Mouse (Mus musculus): ENCODE data around the gene Gnai3. TPM values are rescaled to one million over a fixed set of nuclear protein-coding genes. Genes with fewer than 3 reads are reported as not detected.
A peak's percentile ranks its signal among the peaks of the same experiment; 100 is the strongest.

Gnai3 gene
- polyA plus RNA-seq, 1 experiment from 2014 or later = 171 TPM

DNA sequence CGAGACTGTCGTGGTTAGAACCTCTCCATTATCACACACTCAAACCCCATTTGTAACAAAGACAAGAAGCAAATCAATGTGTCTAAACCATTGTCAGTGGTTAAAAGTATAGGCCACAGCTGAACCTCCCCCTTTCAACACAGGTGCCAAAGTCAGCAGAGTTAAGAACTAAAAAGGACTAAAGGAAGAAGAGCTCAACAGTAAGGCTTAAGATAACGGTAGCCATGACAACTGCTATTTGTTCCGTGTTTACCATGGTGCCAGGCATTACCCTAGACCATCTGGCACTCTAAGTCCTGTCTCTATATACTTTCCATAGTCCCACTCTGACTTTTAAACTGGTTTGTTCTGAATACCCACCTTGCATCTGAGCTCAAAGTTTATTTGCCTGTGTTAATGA, 33.3 kb downstream of the Gnai3 start:
- Histone ChIP-seq H3K9ac (ENCODE audit: low read length) (no peak overlapping the region), H3K4me1 (replicated peaks; ENCODE audit: control insufficient read depth, insufficient read depth, low read length) (no peaks in the 10 kb centered on the region), H3K27ac (ENCODE audit: low read depth) (no peak overlapping the region), H3K27me3 (replicated peaks; ENCODE audit: control insufficient read depth, insufficient read depth, low read length) (no peaks in the 10 kb centered on the region), H3K4me3 (ENCODE audit: low read depth, low read length) (no peak overlapping the region), H3K36me3 (ENCODE audit: control insufficient read depth, insufficient read depth, low read length) (peaks cover 96% of the 10 kb centered on the region), H3K9me3 (ENCODE audit: control insufficient read depth, low read length) (no peaks in the 10 kb centered on the region), H3K4me2 (ENCODE audit: low read length) (no peak overlapping the region)
- ATAC-seq (replicated peaks; ENCODE audit: low FRiP score, low TSS enrichment, low read depth) (no peak), DNase-seq (ENCODE audit: low spot score) (no peak)
- 88% methylated on average over 4 of the region's 4 CpGs for WGBS

DNA sequence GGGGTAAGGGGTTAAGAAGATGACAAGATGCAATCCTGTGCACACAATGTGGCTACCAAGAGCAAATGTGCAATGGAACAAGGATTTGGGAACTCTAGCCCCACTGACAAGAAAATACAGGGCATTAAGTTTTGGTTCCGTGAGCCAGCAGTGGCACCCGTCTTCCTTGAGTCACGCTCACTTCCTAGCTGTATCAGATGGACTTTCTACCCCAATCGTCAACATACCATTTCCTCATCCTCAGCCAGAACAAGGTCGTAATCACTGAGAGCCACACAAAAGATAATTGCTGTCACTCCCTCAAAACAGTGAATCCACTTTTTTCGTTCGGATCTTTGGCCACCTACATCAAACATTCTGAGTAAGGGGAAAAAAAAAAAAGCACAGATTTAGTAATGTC, 33.7 kb downstream of the Gnai3 start:
- 78% methylated on average over 7 of the region's 7 CpGs for WGBS

DNA sequence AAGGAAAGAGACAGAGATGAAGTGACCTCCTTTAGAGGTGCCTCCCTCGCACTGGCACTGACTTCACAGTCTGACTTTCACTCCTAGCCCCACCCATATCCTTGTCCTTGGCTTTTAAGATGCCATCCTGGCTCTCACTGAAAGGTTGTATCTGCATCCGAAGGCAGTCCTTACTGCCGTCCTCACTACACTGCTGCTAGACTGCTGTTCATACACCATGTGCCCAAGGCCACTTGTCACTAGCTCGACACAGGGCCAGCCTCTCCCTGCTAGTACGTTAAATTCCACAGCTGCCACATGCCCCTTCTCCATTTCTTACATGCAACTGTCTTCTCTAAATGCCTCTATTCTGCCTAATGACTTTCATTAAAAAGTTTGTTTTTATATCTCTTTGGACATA, 34.6 kb downstream of the Gnai3 start:
- ATAC-seq (replicated peaks; ENCODE audit: low FRiP score, low TSS enrichment, low read depth) (no peak), DNase-seq (ENCODE audit: low spot score) (no peak)
- Histone ChIP-seq H3K4me1 (replicated peaks; ENCODE audit: control insufficient read depth, insufficient read depth, low read length) (no peaks in the 10 kb centered on the region), H3K4me3 (ENCODE audit: low read depth, low read length) (no peak overlapping the region), H3K4me2 (ENCODE audit: low read length) (no peak overlapping the region), H3K27ac (ENCODE audit: low read depth) (no peak overlapping the region), H3K36me3 (ENCODE audit: control insufficient read depth, insufficient read depth, low read length) (peaks cover 93% of the 10 kb centered on the region), H3K9me3 (ENCODE audit: control insufficient read depth, low read length) (no peaks in the 10 kb centered on the region), H3K9ac (ENCODE audit: low read length) (no peak overlapping the region), H3K27me3 (replicated peaks; ENCODE audit: control insufficient read depth, insufficient read depth, low read length) (no peaks in the 10 kb centered on the region)
- 92% methylated on average over 5 of the region's 5 CpGs for WGBS

More for the DNA sequence above, 33.7 kb downstream of the Gnai3 start:
- H3K4me3 ChIP-seq (ENCODE audit: low read depth, low read length) = no peak overlapping the region
- peaks cover 95% of the 10 kb centered on the region for H3K36me3 ChIP-seq (ENCODE audit: control insufficient read depth, insufficient read depth, low read length)
- no peak overlapping the region for H3K27ac ChIP-seq (ENCODE audit: low read depth)
- DNase-seq (ENCODE audit: low spot score) (no peak), ATAC-seq (replicated peaks; ENCODE audit: low FRiP score, low TSS enrichment, low read depth) (no peak)
- H3K27me3 ChIP-seq (replicated peaks; ENCODE audit: control insufficient read depth, insufficient read depth, low read length) = no peaks in the 10 kb centered on the region
- no peak overlapping the region for H3K4me2 ChIP-seq (ENCODE audit: low read length)
- H3K9me3 ChIP-seq (ENCODE audit: control insufficient read depth, low read length) = no peaks in the 10 kb centered on the region
- H3K9ac ChIP-seq (ENCODE audit: low read length) = no peak overlapping the region
- no peaks in the 10 kb centered on the region for H3K4me1 ChIP-seq (replicated peaks; ENCODE audit: control insufficient read depth, insufficient read depth, low read length)

DNA sequence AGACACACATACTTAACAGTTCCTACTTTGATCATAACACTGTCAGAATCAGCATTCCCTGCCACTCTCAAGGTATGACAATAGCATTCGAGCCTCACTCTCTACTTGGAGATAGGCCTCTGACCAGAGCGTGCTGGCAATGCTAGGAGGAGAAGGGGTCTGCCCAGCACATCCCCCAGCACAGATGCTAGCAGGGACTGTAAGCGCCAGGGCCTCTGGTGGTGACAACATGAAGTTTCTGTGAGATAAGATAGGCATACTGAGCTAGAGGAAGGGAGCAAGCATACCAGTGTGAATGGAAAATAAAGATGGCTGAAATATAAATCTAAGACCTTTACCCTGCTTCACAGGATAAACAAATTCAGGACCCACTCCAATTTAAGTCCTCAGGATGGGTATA, 40.7 kb downstream of the Gnai3 start:
- peaks cover 53% of the 10 kb centered on the region for H3K36me3 ChIP-seq (ENCODE audit: control insufficient read depth, insufficient read depth, low read length)
- no peaks in the 10 kb centered on the region for H3K9me3 ChIP-seq (ENCODE audit: control insufficient read depth, low read length)
- H3K4me2 ChIP-seq (ENCODE audit: low read length) = no peak overlapping the region
- WGBS = 85% methylated on average over 3 of the region's 3 CpGs
- DNase-seq (ENCODE audit: low spot score) = peak; percentile 47
- no peaks in the 10 kb centered on the region for H3K27me3 ChIP-seq (replicated peaks; ENCODE audit: control insufficient read depth, insufficient read depth, low read length)
- H3K4me1 ChIP-seq (replicated peaks; ENCODE audit: control insufficient read depth, insufficient read depth, low read length) = no peaks in the 10 kb centered on the region
- H3K27ac ChIP-seq (ENCODE audit: low read depth) = no peak overlapping the region
- no peak for ATAC-seq (replicated peaks; ENCODE audit: low FRiP score, low TSS enrichment, low read depth)
- H3K4me3 ChIP-seq (ENCODE audit: low read depth, low read length) = no peak overlapping the region
- H3K9ac ChIP-seq (ENCODE audit: low read length) = no peak overlapping the region

DNA sequence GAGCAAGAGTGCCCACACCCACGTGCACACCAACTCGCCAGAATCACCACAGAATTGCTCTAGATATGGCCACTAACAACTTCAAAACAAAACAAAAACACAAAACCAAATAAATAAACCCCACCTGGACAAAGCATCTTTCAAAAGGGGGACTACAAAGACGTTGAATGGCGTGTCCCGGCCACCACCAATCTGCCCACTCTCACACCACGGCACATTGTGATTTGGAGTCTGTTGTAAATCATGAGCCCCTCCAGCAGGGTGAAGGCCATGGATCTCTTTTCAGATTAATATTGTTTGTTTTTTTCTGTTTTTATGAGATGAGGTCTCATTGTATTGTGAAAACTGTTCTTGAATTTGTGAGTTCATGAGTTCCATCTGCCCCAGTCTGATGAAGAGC, 43.9 kb downstream of the Gnai3 start:
- Histone ChIP-seq H3K27me3 (replicated peaks; ENCODE audit: control insufficient read depth, insufficient read depth, low read length) (no peaks in the 10 kb centered on the region), H3K9me3 (ENCODE audit: control insufficient read depth, low read length) (no peaks in the 10 kb centered on the region), H3K4me2 (ENCODE audit: low read length) (no peak overlapping the region), H3K4me3 (ENCODE audit: low read depth, low read length) (no peak overlapping the region), H3K27ac (ENCODE audit: low read depth) (no peak overlapping the region), H3K4me1 (replicated peaks; ENCODE audit: control insufficient read depth, insufficient read depth, low read length) (no peaks in the 10 kb centered on the region), H3K36me3 (ENCODE audit: control insufficient read depth, insufficient read depth, low read length) (peaks cover 24% of the 10 kb centered on the region), H3K9ac (ENCODE audit: low read length) (no peak overlapping the region)
- ATAC-seq (replicated peaks; ENCODE audit: low FRiP score, low TSS enrichment, low read depth) = no peak
- DNase-seq (ENCODE audit: low spot score) = peak; percentile 21
- 87% methylated on average over 6 of the region's 6 CpGs for WGBS

DNA sequence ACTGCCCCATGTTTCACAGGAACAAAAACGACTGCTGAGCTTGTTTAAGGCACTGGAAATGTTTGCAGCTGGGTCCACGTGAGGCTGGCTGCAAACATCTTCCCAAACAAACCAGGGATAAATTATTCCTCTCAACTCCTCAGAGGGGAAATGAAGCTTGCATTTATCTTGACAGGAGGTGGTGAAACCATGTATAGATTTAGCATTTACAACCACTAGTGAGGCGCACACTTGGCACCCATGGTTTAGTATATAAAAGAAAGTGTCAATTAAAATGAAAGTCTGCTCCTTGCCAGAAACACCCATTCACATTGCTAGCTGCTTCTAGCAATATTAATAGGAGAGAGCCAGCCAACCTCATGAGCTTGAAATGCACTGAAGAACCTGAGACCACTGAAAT, 44.4 kb downstream of the Gnai3 start:
- Histone ChIP-seq H3K4me1 (replicated peaks; ENCODE audit: control insufficient read depth, insufficient read depth, low read length) (no peaks in the 10 kb centered on the region), H3K9me3 (ENCODE audit: control insufficient read depth, low read length) (no peaks in the 10 kb centered on the region), H3K4me2 (ENCODE audit: low read length) (no peak overlapping the region), H3K9ac (ENCODE audit: low read length) (no peak overlapping the region), H3K27me3 (replicated peaks; ENCODE audit: control insufficient read depth, insufficient read depth, low read length) (no peaks in the 10 kb centered on the region), H3K27ac (ENCODE audit: low read depth) (no peak overlapping the region), H3K4me3 (ENCODE audit: low read depth, low read length) (no peak overlapping the region), H3K36me3 (ENCODE audit: control insufficient read depth, insufficient read depth, low read length) (peaks cover 21% of the 10 kb centered on the region)
- no peak for ATAC-seq (replicated peaks; ENCODE audit: low FRiP score, low TSS enrichment, low read depth)
- WGBS = 39% methylated on average over 3 of the region's 3 CpGs
- DNase-seq (ENCODE audit: low spot score) = no peak

DNA sequence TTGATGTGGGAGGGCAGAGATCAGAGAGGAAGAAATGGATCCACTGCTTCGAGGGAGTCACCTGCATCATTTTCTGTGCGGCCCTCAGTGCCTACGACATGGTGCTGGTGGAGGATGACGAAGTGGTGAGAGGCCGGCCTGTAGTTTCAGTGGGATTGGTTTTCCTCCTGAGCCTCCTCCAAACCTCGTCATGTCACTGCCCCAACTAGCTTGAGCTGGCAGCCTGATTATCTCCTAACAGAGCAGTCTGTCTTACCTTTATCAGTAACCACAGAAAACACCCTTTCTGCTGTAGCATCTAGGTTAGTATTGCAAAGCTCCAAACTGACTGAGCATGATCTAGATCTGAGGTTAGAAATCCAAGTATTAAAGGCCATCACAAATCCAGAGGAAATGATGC, 47.6 kb downstream of the Gnai3 start:
- Histone ChIP-seq H3K27me3 (replicated peaks; ENCODE audit: control insufficient read depth, insufficient read depth, low read length) (no peaks in the 10 kb centered on the region), H3K9me3 (ENCODE audit: control insufficient read depth, low read length) (no peaks in the 10 kb centered on the region), H3K4me1 (replicated peaks; ENCODE audit: control insufficient read depth, insufficient read depth, low read length) (no peaks in the 10 kb centered on the region), H3K27ac (ENCODE audit: low read depth) (no peak overlapping the region), H3K9ac (ENCODE audit: low read length) (no peak overlapping the region), H3K36me3 (ENCODE audit: control insufficient read depth, insufficient read depth, low read length) (no peaks in the 10 kb centered on the region), H3K4me2 (ENCODE audit: low read length) (no peak overlapping the region), H3K4me3 (ENCODE audit: low read depth, low read length) (no peak overlapping the region)
- WGBS = 77% methylated on average over 6 of the region's 6 CpGs
- DNase-seq (ENCODE audit: low spot score) (no peak), ATAC-seq (replicated peaks; ENCODE audit: low FRiP score, low TSS enrichment, low read depth) (no peak)

DNA sequence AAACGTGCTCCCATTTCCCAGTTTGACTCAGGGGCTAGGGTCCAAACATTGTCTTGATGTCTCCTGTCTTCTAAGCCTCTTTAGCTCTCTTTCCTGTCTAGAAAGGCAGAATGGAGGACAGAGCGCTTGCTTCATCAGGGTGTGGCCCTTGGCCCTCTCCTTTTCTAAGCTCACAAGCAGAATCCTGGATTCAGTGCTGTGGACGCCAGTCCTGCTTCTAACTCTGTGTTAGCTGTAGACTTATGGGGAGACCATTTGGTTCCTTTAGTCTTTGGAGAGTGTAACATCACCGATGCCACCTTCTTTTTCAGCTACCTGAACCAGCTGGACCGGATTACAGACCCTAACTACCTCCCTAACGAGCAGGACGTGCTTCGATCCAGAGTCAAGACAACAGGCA, 48.3 kb downstream of the Gnai3 start:
- Histone ChIP-seq H3K4me3 (ENCODE audit: low read depth, low read length) (no peak overlapping the region), H3K4me2 (ENCODE audit: low read length) (no peak overlapping the region), H3K4me1 (replicated peaks; ENCODE audit: control insufficient read depth, insufficient read depth, low read length) (no peaks in the 10 kb centered on the region), H3K36me3 (ENCODE audit: control insufficient read depth, insufficient read depth, low read length) (no peaks in the 10 kb centered on the region), H3K27me3 (replicated peaks; ENCODE audit: control insufficient read depth, insufficient read depth, low read length) (no peaks in the 10 kb centered on the region), H3K27ac (ENCODE audit: low read depth) (no peak overlapping the region), H3K9ac (ENCODE audit: low read length) (no peak overlapping the region), H3K9me3 (ENCODE audit: control insufficient read depth, low read length) (no peaks in the 10 kb centered on the region)
- ATAC-seq (replicated peaks; ENCODE audit: low FRiP score, low TSS enrichment, low read depth) (no peak), DNase-seq (ENCODE audit: low spot score) (no peak)
- WGBS = 87% methylated on average over 8 of the region's 8 CpGs

DNA sequence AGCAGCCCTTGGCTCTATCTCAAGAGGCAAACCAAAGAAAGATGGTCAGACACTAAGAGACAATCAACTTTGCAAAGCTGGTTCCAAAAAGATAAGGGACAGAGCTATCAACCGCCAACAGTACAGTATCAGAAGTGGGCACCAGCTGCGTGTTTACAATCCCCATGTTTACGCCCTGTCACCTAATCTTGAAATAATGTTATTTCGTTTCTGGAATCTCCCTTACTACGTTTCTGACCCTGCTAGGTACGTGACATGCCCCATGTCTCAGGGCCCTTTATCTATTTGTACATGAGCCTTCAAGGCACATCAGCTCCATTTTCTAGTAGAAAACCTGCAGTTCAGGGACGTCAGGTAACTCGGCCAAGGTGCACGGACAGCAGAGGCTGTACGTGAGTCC, 49.2 kb downstream of the Gnai3 start:
- Histone ChIP-seq H3K4me2 (ENCODE audit: low read length) (no peak overlapping the region), H3K4me3 (ENCODE audit: low read depth, low read length) (no peak overlapping the region), H3K9ac (ENCODE audit: low read length) (no peak overlapping the region), H3K9me3 (ENCODE audit: control insufficient read depth, low read length) (no peaks in the 10 kb centered on the region), H3K36me3 (ENCODE audit: control insufficient read depth, insufficient read depth, low read length) (no peaks in the 10 kb centered on the region), H3K4me1 (replicated peaks; ENCODE audit: control insufficient read depth, insufficient read depth, low read length) (no peaks in the 10 kb centered on the region), H3K27me3 (replicated peaks; ENCODE audit: control insufficient read depth, insufficient read depth, low read length) (no peaks in the 10 kb centered on the region), H3K27ac (ENCODE audit: low read depth) (no peak overlapping the region)
- ATAC-seq (replicated peaks; ENCODE audit: low FRiP score, low TSS enrichment, low read depth) (no peak), DNase-seq (ENCODE audit: low spot score) (no peak)
- 74% methylated on average over 10 of the region's 10 CpGs for WGBS

All from intestine, embryonic 14.5 days (tissue).